In genomic region chr11:118459051-118459450, GRCm38 (mm10) we compare ENCODE assay signal across 8 mouse cellular contexts. TPM values are rescaled to one million over a fixed set of nuclear protein-coding genes. Genes with fewer than 3 reads are reported as not detected.
A peak's percentile ranks its signal among the peaks of the same experiment; 100 is the strongest.
DNase-seq lines count a peak whose midpoint lies in the region; ATAC-seq and TF ChIP-seq lines count a peak whose summit lies in the region.

No protein-coding gene starts in this region.

- H3K4me3 ChIP-seq in cortical plate, adult 2 months (ENCODE audit: insufficient read depth, low read length) = no peak overlapping the region
- no peak overlapping the region for H3K4me3 ChIP-seq in liver, embryonic 11.5 days (ENCODE audit: low read depth, low read length)
- no peak overlapping the region for H3K4me3 ChIP-seq in small intestine, adult 2 months (ENCODE audit: low read depth, low read length)
- no peak overlapping the region for H3K4me3 ChIP-seq in forebrain, postnatal 0 days (ENCODE audit: low read depth, low read length)

- DNase-seq in adrenal gland, postnatal 14 days = peak; percentile 65
- no peak for DNase-seq in adrenal gland, adult 8-10 months
- peak; percentile 59 to 71 for DNase-seq in heart, postnatal 36 days
- DNase-seq in liver, embryonic 11.5 days (ENCODE audit: low spot score) = no peak
- DNase-seq in forebrain, postnatal 0 days = no peak
- no peak for DNase-seq in layer of hippocampus, adult 8-10 months (ENCODE audit: low spot score in 2 of 2)

- H3K27ac ChIP-seq in cortical plate, adult 2 months (ENCODE audit: insufficient read depth, low read length) = peak overlapping the region; percentile 55; the same call in 1 of the 2 replicates
- H3K27ac ChIP-seq in liver, embryonic 11.5 days (ENCODE audit: low read depth, low read length) = peak overlapping the region; percentile 62
- peak overlapping the region; percentile 32 for H3K27ac ChIP-seq in small intestine, adult 2 months (ENCODE audit: insufficient read depth, low read depth, low read length)
- no peak overlapping the region for H3K27ac ChIP-seq in forebrain, postnatal 0 days (ENCODE audit: low read depth, low read length)

- no peaks in the 10 kb centered on the region for H3K27me3 ChIP-seq in liver, embryonic 11.5 days (replicated peaks; ENCODE audit: control insufficient read depth, insufficient read depth, low read length)
- H3K27me3 ChIP-seq in small intestine, adult 2 months (ENCODE audit: control insufficient read depth, insufficient read depth, low read length) = no peaks in the 10 kb centered on the region
- H3K27me3 ChIP-seq in forebrain, postnatal 0 days (ENCODE audit: insufficient read depth, low read length) = no peaks in the 10 kb centered on the region

- peak; percentile 53 for ATAC-seq in liver, embryonic 11.5 days (replicated peaks; ENCODE audit: low FRiP score)
- no peak for ATAC-seq in forebrain, postnatal 0 days

- WGBS in liver, embryonic 11.5 days = 19% methylated on average over 8 of the region's 8 CpGs
- WGBS in small intestine, adult 2 months = 23% methylated on average over 8 of the region's 8 CpGs
- WGBS in forebrain, postnatal 0 days = 73% methylated on average over 8 of the region's 8 CpGs

- H3K36me3 ChIP-seq in liver, embryonic 11.5 days (ENCODE audit: control insufficient read depth, insufficient read depth, low read length) = no peaks in the 10 kb centered on the region
- H3K36me3 ChIP-seq in small intestine, adult 2 months (ENCODE audit: control insufficient read depth, insufficient read depth, low read length) = no peaks in the 10 kb centered on the region
- H3K36me3 ChIP-seq in forebrain, postnatal 0 days (ENCODE audit: insufficient read depth) = no peaks in the 10 kb centered on the region

- intact Hi-C loops in heart, postnatal 36 days (cut with DNase I) = no loop called here

- TF ChIP-seq CTCF in cortical plate, adult 2 months (IDR thresholded peaks at IDR 0.05; ENCODE audit: extremely low read depth, insufficient read depth, low read length) = no peak
- TF ChIP-seq CTCF in small intestine, adult 2 months (IDR thresholded peaks at IDR 0.05; ENCODE audit: extremely low read depth, insufficient read length, insufficient replicate concordance, low read depth, low read length) = no peak
- TF ChIP-seq CTCF in forebrain, postnatal 0 days (IDR thresholded peaks at IDR 0.05; ENCODE audit: low read depth) = no peak

- peak overlapping the region; percentile 35; the same call in 1 of the 2 replicates for H3K4me2 ChIP-seq in liver, embryonic 11.5 days
- H3K4me2 ChIP-seq in forebrain, postnatal 0 days (ENCODE audit: low read depth) = no peak overlapping the region

- no peak for TF ChIP-seq POLR2A in cortical plate, adult 2 months (IDR thresholded peaks at IDR 0.05; ENCODE audit: extremely low read depth, insufficient read depth, low read length)
- TF ChIP-seq POLR2A in small intestine, adult 2 months (IDR thresholded peaks at IDR 0.05; ENCODE audit: low read depth, low read length) = no peak

- peaks cover 3% of the 10 kb centered on the region; the same call in 1 of the 2 replicates for H3K9me3 ChIP-seq in liver, embryonic 11.5 days (ENCODE audit: control insufficient read depth, low read length)
- H3K9me3 ChIP-seq in forebrain, postnatal 0 days (ENCODE audit: low read length) = no peaks in the 10 kb centered on the region

- H3K9ac ChIP-seq in liver, embryonic 11.5 days (ENCODE audit: low read depth, low read length) = 0 out of 2 replicates have a peak overlapping the region, but pooled peaks have one; percentile 20
- no peak overlapping the region for H3K9ac ChIP-seq in forebrain, postnatal 0 days

- 0 out of 2 replicates have a peak, but pooled peaks cover 2% of the 10 kb centered on the region for H3K4me1 ChIP-seq in cortical plate, adult 2 months (ENCODE audit: control insufficient read depth, insufficient read depth, low read length)
- H3K4me1 ChIP-seq in liver, embryonic 11.5 days (replicated peaks; ENCODE audit: control insufficient read depth, insufficient read depth, low read length) = peaks cover 4% of the 10 kb centered on the region; the same call in 1 of the 2 replicates
- H3K4me1 ChIP-seq in small intestine, adult 2 months (ENCODE audit: control insufficient read depth, insufficient read depth, insufficient read length, low read length) = peaks cover 10% of the 10 kb centered on the region; the same call in 1 of the 2 replicates
- H3K4me1 ChIP-seq in forebrain, postnatal 0 days (ENCODE audit: insufficient read depth) = no peaks in the 10 kb centered on the region

RNA-seq across cellular contexts. Expression of gene Engase, which starts 17.6 kb away (rescaled TPM):
- 12.1 and 12.4 TPM in 2 replicates for total RNA-seq in adrenal gland, postnatal 14 days (2021)
- total RNA-seq in adrenal gland, adult 8-10 months (2022) = 10 to 100 TPM; 21.9 to 25.7 (median 24.0) TPM
- 10.3 and 12.0 TPM in 2 replicates for polyA plus RNA-seq in cortical plate, adult 2 months (2012; rRNA removed)
- total RNA-seq in heart, postnatal 36 days (2021) = 1 to 10 TPM; 5.4 to 7.4 TPM
- 13.4 and 14.3 TPM in 2 replicates for polyA plus RNA-seq in liver, embryonic 11.5 days (2014; fragmentation: Nextera tagmentation; extraction: Ambion mirVana)
- 12.3 and 18.3 TPM in 2 replicates for polyA plus RNA-seq in small intestine, adult 2 months (2012; rRNA removed)
- 8.1 and 8.5 TPM in 2 replicates for total RNA-seq in forebrain, postnatal 0 days (2014; rRNA removed)
- 4.2 and 5.7 TPM in 2 replicates for polyA plus RNA-seq in forebrain, postnatal 0 days (2015; fragmentation: Nextera tagmentation; extraction: Ambion mirVana)
- total RNA-seq in layer of hippocampus, adult 8-10 months (2022) = 10 to 100 TPM; 14.9 to 22.3 (median 19.0) TPM

RNA-seq across cellular contexts. Expression of gene C1qtnf1, which starts 31.0 kb away (rescaled TPM):
- total RNA-seq in adrenal gland, postnatal 14 days (2021) = 23.7 and 29.2 TPM in 2 replicates
- total RNA-seq in adrenal gland, adult 8-10 months (2022) = 10 to 100 TPM; 20.4 to 26.2 (median 24.3) TPM
- polyA plus RNA-seq in cortical plate, adult 2 months (2012; rRNA removed) = 3.0 and 3.4 TPM in 2 replicates
- total RNA-seq in heart, postnatal 36 days (2021) = 10 to 100 TPM; 19.8 to 24.5 TPM
- polyA plus RNA-seq in liver, embryonic 11.5 days (2014; fragmentation: Nextera tagmentation; extraction: Ambion mirVana) = 4.6 and 5.0 TPM in 2 replicates
- polyA plus RNA-seq in small intestine, adult 2 months (2012; rRNA removed) = 3.3 and 4.3 TPM in 2 replicates
- total RNA-seq in forebrain, postnatal 0 days (2014; rRNA removed) = 5.1 and 8.5 TPM in 2 replicates
- 5.4 and 5.9 TPM in 2 replicates for polyA plus RNA-seq in forebrain, postnatal 0 days (2015; fragmentation: Nextera tagmentation; extraction: Ambion mirVana)
- total RNA-seq in layer of hippocampus, adult 8-10 months (2022) = 1 to 10 TPM; 3.1 to 6.0 (median 3.6) TPM

RNA-seq across cellular contexts. Expression of gene Cant1, which starts 40.2 kb away (rescaled TPM):
- 25.3 and 28.4 TPM in 2 replicates for total RNA-seq in adrenal gland, postnatal 14 days (2021)
- 10 to 100 TPM; 36.8 to 39.6 (median 37.9) TPM for total RNA-seq in adrenal gland, adult 8-10 months (2022)
- polyA plus RNA-seq in cortical plate, adult 2 months (2012; rRNA removed) = 36.9 and 39.0 TPM in 2 replicates
- total RNA-seq in heart, postnatal 36 days (2021) = 10 to 100 TPM; 16.4 to 18.3 TPM
- polyA plus RNA-seq in liver, embryonic 11.5 days (2014; fragmentation: Nextera tagmentation; extraction: Ambion mirVana) = 21.1 and 21.6 TPM in 2 replicates
- 73.6 and 158 TPM in 2 replicates for polyA plus RNA-seq in small intestine, adult 2 months (2012; rRNA removed)
- 38.6 and 52.4 TPM in 2 replicates for total RNA-seq in forebrain, postnatal 0 days (2014; rRNA removed)
- 27.8 and 31.6 TPM in 2 replicates for polyA plus RNA-seq in forebrain, postnatal 0 days (2015; fragmentation: Nextera tagmentation; extraction: Ambion mirVana)
- total RNA-seq in layer of hippocampus, adult 8-10 months (2022) = 10 to 100 TPM; 39.6 to 42.8 (median 41.1) TPM

RNA-seq across cellular contexts. Expression of gene Lgals3bp, which starts 57.2 kb away (rescaled TPM):
- 51.1 and 59.7 TPM in 2 replicates for total RNA-seq in adrenal gland, postnatal 14 days (2021)
- 100 to 1,000 TPM in 2 of 4 experiments, 10 to 100 TPM in 2; 88.8 to 112 (median 98.8) TPM for total RNA-seq in adrenal gland, adult 8-10 months (2022)
- 29.1 and 37.5 TPM in 2 replicates for polyA plus RNA-seq in cortical plate, adult 2 months (2012; rRNA removed)
- 10 to 100 TPM; 26.2 to 48.2 TPM for total RNA-seq in heart, postnatal 36 days (2021)
- 23.3 and 27.8 TPM in 2 replicates for polyA plus RNA-seq in liver, embryonic 11.5 days (2014; fragmentation: Nextera tagmentation; extraction: Ambion mirVana)
- 372 and 739 TPM in 2 replicates for polyA plus RNA-seq in small intestine, adult 2 months (2012; rRNA removed)
- 15.5 and 15.6 TPM in 2 replicates for total RNA-seq in forebrain, postnatal 0 days (2014; rRNA removed)
- 13.7 and 16.4 TPM in 2 replicates for polyA plus RNA-seq in forebrain, postnatal 0 days (2015; fragmentation: Nextera tagmentation; extraction: Ambion mirVana)
- total RNA-seq in layer of hippocampus, adult 8-10 months (2022) = 100 to 1,000 TPM in 1 of 4 experiments, 10 to 100 TPM in 3; 17.0 to 100 (median 50.4) TPM

Comparison
In these comparisons a context has a peak if more than half of its experiments do, and no peak if none do; other contexts are left out.
1. DNase-seq: peak in adrenal gland, postnatal 14 days (single experiment) and heart, postnatal 36 days (2 of 2); none in adrenal gland, adult 8-10 months (single experiment), liver, embryonic 11.5 days (single experiment), forebrain, postnatal 0 days (single experiment) and layer of hippocampus, adult 8-10 months (0 of 2).